Mouse (Mus musculus) embryonic facial prominence, embryonic 14.5 days (tissue): ENCODE measurements at regions not wholly inside any gene's neighbourhood (a gene's known extent, or its start where the extent isn't known, plus 50 kb on each side); places are given as distances from the start of the nearest gene placed in this dataset.

Experiments
- ATAC-seq: fragments of 200-750 bp; cut with Nextera tagmentation; 2 replicates; pipeline ENCODE4 v1.8.0; 2017; ENCODE audit warnings: low read depth, moderate number of reproducible peaks, moderate TSS enrichment
- DNase-seq: peaks from one replicate; pipeline ENCODE4 v3.0.0-alpha.2; 2015; ENCODE audit warnings: low spot score
- H3K27ac ChIP-seq: fragments of 300-500 bp; sonication (generic); replicated peaks from 2 replicates; pipeline ENCODE4 v1.5.1; 2014; ENCODE audit warnings: low read depth, mild to moderate bottlenecking, low read length, moderate library complexity
- H3K27me3 ChIP-seq: fragments of 300-500 bp; sonication (generic); replicated peaks from 2 replicates; pipeline ENCODE4 v1.6.1; 2014; ENCODE audit warnings: low read length; ENCODE audit not compliant: control insufficient read depth, insufficient read depth
- H3K36me3 ChIP-seq: fragments of 300-500 bp; sonication (generic); 2 replicates; pipeline ENCODE4 v1.6.1; 2014; ENCODE audit warnings: low read length, mixed read lengths; ENCODE audit not compliant: control insufficient read depth, insufficient read depth
- H3K4me1 ChIP-seq: fragments of 300-500 bp; sonication (generic); 2 replicates; pipeline ENCODE4 v1.6.1; 2014; ENCODE audit warnings: antibody characterized with exemption, low read length; ENCODE audit not compliant: control insufficient read depth, insufficient read depth
- H3K4me2 ChIP-seq: fragments of 300-500 bp; sonication (generic); 2 replicates; pipeline ENCODE4 v1.6.1; 2014; ENCODE audit warnings: low read depth, mild to moderate bottlenecking, low read length, moderate library complexity, mixed read lengths
- H3K4me3 ChIP-seq: fragments of 300-500 bp; sonication (generic); 2 replicates; pipeline ENCODE4 v1.5.1; 2014; ENCODE audit warnings: low read depth, mild to moderate bottlenecking, low read length
- H3K9ac ChIP-seq: fragments of 300-500 bp; sonication (generic); 2 replicates; pipeline ENCODE4 v1.6.1; 2014; ENCODE audit warnings: low read depth, mild to moderate bottlenecking, low read length, moderate library complexity, mixed read lengths
- H3K9me3 ChIP-seq: fragments of 300-500 bp; sonication (generic); 2 replicates; pipeline ENCODE4 v1.6.1; 2016; ENCODE audit warnings: low read length; ENCODE audit not compliant: control insufficient read depth
- whole genome bisulfite sequencing: fragments of 180-500 bp; shearing (Covaris S2); extraction: QIAGEN DNeasy Blood & Tissue Kit; methylation state at CpG from one replicate; pipeline ENCODE4 v1.1.7; 2014; 5-methylcytosine and 5-hydroxymethylcytosine counted together

DNA sequence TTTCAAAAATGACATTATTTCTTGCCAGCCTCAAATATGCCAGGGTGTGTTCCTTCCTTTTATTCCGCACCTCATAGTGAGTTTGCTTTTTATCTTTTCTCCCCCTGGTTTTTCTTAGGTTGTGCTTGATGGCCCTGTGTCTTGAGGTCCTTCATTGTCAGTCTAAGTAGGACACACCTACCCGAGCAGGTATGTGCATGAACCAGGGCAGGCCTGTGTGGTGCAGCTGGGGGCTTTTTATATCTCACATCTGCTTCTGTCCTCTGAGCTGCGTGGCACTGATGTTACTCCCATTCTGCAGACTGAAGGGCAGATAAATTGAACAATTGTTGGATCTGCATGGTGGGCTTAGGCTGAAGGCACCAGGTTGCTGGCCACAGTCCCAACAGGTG is 238.3 kb upstream of the Sox2 start:
- no peak overlapping the region for H3K4me3 ChIP-seq
- H3K4me2 ChIP-seq = no peak overlapping the region
- no peaks in the 10 kb centered on the region for H3K9me3 ChIP-seq
- peak; percentile 10 for DNase-seq
- 70% methylated on average over 3 of the region's 3 CpGs for WGBS
- H3K27me3 ChIP-seq = no peaks in the 10 kb centered on the region
- no peak overlapping the region for H3K9ac ChIP-seq
- no peaks in the 10 kb centered on the region for H3K4me1 ChIP-seq
- H3K36me3 ChIP-seq = no peaks in the 10 kb centered on the region
- 0 out of 2 replicates have a peak, but pooled peaks have one; percentile 37 for ATAC-seq
- no peak overlapping the region; the same call in 1 of the 2 replicates for H3K27ac ChIP-seq

DNA sequence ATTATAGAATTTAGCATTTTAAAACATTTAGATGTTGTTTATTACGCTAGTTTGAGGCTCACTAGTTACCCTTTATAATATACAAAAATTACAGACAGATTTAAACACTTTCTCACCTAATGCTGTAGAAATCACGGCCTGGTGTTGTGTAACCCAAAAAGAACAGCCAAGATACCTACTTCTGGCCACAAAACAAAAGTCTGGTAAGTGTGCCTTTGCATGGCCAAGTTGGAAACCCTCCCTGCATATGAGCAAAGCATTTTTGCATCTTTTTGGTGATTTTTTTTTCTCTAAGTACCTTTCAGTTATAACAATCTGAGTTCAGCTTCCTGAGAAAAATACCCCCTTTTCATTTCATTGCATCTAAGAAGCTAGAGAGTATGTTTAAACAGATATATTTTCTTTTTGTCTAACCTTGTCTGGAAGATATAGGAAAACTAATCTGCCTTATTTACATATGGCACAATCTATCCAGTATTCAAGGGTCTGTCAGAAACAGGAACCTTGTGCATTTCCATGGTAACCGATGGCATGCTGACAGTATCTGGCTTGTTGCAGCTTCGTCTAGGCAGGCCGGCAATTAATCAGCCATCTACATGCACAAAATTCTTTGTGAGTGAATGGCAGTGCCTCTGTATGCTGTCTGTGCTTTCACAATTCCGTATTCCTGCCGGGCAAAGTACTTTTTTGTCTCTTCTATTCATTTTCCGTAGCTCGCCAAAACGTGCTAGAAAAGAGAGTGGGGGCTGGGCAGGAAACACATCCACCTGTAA is 238.9 kb upstream of the Sox2 start:
- WGBS = 61% methylated on average over 10 of the region's 10 CpGs
- no peak overlapping the region for H3K4me2 ChIP-seq
- H3K9me3 ChIP-seq = no peaks in the 10 kb centered on the region
- ATAC-seq (peak; percentile 76), DNase-seq (peak; percentile 80)
- H3K36me3 ChIP-seq = no peaks in the 10 kb centered on the region
- H3K9ac ChIP-seq = no peak overlapping the region
- no peaks in the 10 kb centered on the region for H3K4me1 ChIP-seq
- no peak overlapping the region; the same call in 1 of the 2 replicates for H3K27ac ChIP-seq
- H3K4me3 ChIP-seq = no peak overlapping the region
- no peaks in the 10 kb centered on the region for H3K27me3 ChIP-seq

DNA sequence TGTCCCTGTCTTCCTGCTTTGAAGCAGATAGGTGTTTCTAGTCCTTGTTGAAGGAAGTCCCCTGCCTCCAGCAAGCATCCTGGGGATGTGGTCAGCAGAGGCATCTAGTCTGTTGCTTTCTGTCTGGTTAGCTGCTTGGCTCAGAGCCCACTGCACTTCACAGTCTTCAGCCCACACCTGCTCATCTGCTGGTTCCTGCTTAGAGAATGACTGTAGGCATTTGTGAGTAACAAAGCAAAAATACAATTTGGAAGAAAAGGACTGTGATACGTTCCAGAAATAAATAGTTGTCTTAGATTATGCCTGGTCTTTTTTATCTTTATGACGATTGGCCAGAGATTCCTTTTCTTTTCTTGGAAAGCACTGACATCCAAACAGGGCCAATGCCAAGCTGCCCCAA is 246.6 kb upstream of the Sox2 start:
- 74% methylated on average over 2 of the region's 2 CpGs for WGBS
- no peak for ATAC-seq
- Histone ChIP-seq H3K36me3 (no peaks in the 10 kb centered on the region), H3K4me2 (no peak overlapping the region), H3K27ac (no peak overlapping the region), H3K4me1 (no peaks in the 10 kb centered on the region), H3K9me3 (no peaks in the 10 kb centered on the region), H3K4me3 (no peak overlapping the region), H3K27me3 (no peaks in the 10 kb centered on the region), H3K9ac (no peak overlapping the region)
- DNase-seq = no peak

DNA sequence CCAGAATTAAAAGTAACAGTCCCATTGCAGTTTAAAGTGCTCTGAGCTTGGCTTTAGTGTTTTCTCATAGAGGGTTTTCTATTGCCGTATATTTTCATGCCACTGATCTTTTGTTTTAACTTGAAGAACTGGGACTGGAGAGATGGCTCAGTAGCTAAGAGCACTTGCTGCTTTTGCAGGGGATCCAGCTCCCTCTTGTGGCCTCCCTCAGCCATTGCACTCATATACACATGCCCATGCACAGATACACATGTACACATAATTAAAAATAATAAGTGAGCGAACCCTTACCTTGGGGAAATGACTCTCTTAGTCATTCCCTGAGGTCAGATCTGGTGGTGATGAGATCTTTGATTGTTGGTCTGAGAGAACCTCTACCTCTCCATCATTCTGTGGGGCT is 258.9 kb upstream of the Sox2 start:
- WGBS = 93% methylated on average over 2 of the region's 2 CpGs
- Histone ChIP-seq H3K4me2 (no peak overlapping the region), H3K27me3 (no peaks in the 10 kb centered on the region), H3K4me1 (no peaks in the 10 kb centered on the region), H3K36me3 (no peaks in the 10 kb centered on the region), H3K9ac (no peak overlapping the region), H3K27ac (no peak overlapping the region), H3K4me3 (no peak overlapping the region), H3K9me3 (peaks cover 13% of the 10 kb centered on the region)
- ATAC-seq = no peak
- no peak for DNase-seq

DNA sequence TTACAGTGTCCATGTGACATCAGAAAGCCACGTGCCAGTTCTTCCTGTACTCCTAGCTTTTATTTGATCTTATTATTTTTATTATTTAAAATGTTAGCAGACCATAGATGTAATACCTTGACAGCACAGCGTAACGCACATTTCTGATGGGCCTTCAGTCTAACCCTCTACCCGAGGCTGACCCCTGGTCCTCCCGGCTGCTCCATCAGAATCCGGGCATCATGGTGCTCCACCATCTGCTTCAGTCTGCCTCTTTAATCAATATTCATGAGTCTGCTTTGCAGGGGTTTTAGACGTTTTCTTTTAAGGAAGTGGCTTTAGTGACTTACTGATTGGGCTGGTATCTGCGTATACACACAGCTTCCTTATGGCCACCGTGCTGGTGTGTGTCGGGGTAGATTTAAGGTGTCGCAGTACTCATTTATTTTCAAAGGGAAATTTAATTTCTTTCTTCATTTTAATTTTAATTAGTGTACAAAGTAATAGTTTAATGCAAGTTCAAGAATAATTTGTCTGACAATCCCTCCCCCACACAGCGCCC is 265.2 kb upstream of the Sox2 start:
- ATAC-seq (no peak), DNase-seq (no peak)
- Histone ChIP-seq H3K9me3 (no peaks in the 10 kb centered on the region), H3K4me1 (no peaks in the 10 kb centered on the region), H3K27ac (no peak overlapping the region), H3K4me3 (no peak overlapping the region), H3K4me2 (no peak overlapping the region), H3K27me3 (no peaks in the 10 kb centered on the region), H3K36me3 (no peaks in the 10 kb centered on the region), H3K9ac (no peak overlapping the region)
- 79% methylated on average over 12 of the region's 12 CpGs for WGBS

DNA sequence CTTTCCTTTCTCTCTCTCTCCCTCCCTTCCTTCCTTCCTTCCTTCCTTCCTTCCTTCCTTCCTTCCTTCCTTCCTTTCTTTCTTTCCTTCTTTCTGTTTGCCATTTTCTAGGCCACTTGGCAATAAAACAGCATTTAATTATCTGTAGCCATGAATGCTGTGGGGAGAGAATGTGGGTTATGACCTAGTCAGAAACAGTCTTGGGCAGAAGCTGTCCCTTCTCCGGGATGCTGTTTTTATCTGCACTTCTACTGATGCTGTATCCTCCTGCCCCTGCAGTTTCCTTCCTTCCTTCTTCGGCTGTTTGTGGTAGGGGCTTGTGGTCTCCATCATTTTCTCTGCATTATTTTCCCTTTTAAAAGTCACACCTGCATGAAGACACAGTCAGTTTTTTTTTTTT is 272.3 kb upstream of the Sox2 start:
- H3K4me2 ChIP-seq = no peak overlapping the region
- no peak for ATAC-seq
- WGBS = 53% methylated on average over 2 of the region's 2 CpGs

DNA sequence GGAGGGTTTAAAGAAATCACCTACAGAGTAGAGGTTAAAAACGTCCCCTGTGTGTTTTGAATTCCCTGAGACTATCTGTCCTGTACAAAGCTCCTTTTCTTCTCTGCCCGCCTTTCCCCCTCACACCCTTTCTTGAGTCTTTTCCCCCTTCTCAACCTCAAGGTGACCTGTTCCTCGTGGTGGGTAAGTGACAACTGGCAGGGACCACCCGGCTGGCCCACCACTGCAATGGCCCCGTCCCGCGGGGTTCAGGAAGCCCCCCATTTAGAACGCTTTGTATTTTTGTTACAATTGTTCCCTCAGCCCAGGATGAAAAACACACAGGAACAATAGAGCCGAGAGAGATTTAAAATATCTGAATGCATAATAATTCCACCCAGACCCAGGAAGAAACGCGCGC is 272.9 kb upstream of the Sox2 start:
- Histone ChIP-seq H3K9ac (no peak overlapping the region), H3K9me3 (no peaks in the 10 kb centered on the region), H3K27me3 (no peaks in the 10 kb centered on the region), H3K36me3 (no peaks in the 10 kb centered on the region), H3K27ac (no peak overlapping the region), H3K4me1 (no peaks in the 10 kb centered on the region), H3K4me3 (no peak overlapping the region), H3K4me2 (no peak overlapping the region)
- no peak for ATAC-seq
- DNase-seq = no peak
- WGBS = 57% methylated on average over 12 of the region's 12 CpGs

More for the DNA sequence above, 272.3 kb upstream of the Sox2 start:
- H3K4me3 ChIP-seq = no peak overlapping the region
- DNase-seq = no peak
- H3K4me1 ChIP-seq = no peaks in the 10 kb centered on the region
- H3K36me3 ChIP-seq = no peaks in the 10 kb centered on the region
- H3K9me3 ChIP-seq = no peaks in the 10 kb centered on the region
- H3K27ac ChIP-seq = no peak overlapping the region
- no peak overlapping the region for H3K9ac ChIP-seq
- no peaks in the 10 kb centered on the region for H3K27me3 ChIP-seq

DNA sequence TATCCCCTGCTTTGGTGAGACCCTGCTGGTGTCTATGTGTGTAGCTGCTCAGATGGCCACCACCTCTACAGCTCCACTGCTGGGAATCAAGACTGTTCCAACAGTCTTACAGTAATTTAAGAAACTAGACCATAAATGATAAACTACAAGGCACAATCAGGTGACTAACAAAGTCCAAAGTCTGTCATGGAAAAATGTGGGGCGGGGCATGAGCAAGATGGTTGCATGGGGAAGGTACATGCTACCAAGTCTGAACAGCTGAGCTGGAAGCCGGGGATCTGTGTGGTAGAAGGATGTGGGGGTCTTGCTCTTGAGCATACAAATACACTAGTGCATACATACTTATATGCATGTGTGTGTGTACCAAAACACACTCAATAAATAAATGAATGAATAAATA is 278.8 kb upstream of the Sox2 start:
- Histone ChIP-seq H3K36me3 (no peaks in the 10 kb centered on the region), H3K4me2 (no peak overlapping the region), H3K4me1 (no peaks in the 10 kb centered on the region; the same call in 1 of the 2 replicates), H3K4me3 (no peak overlapping the region), H3K9me3 (no peaks in the 10 kb centered on the region), H3K27ac (no peak overlapping the region), H3K9ac (no peak overlapping the region), H3K27me3 (no peaks in the 10 kb centered on the region)
- no peak for DNase-seq
- 92% methylated on average over 2 of the region's 2 CpGs for WGBS
- ATAC-seq = no peak

DNA sequence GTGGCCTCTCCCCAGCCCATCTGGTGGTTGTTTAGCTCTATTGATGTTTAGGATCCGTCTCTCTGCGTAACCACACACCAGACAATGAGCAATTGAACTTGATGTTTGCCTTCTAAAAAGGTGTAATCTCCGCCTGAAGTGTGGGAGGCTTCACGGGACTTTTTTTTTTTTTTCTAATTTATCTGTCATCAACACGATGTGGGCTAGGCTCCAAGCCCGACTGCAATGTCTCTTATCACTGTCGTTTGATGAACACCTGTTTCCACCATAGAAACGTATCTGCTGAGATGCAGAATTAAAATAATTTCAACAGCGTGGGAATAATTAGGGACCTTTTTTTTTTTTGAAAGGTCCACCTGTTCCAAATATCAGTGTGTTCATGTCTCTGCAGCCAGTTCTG is 257.0 kb upstream of the Dnajc19 start:
- Histone ChIP-seq H3K4me1 (no peaks in the 10 kb centered on the region), H3K27ac (no peak overlapping the region), H3K27me3 (no peaks in the 10 kb centered on the region), H3K36me3 (no peaks in the 10 kb centered on the region), H3K9me3 (no peaks in the 10 kb centered on the region), H3K4me3 (no peak overlapping the region), H3K9ac (no peak overlapping the region), H3K4me2 (no peak overlapping the region)
- ATAC-seq (no peak), DNase-seq (no peak)
- WGBS = 65% methylated on average over 9 of the region's 9 CpGs
